Mouse (Mus musculus) retina, postnatal 1 day (tissue): ENCODE measurements around the gene Taf9.
A peak's percentile ranks its signal among the peaks of the same experiment; 100 is the strongest.

ENCODE experiments used
- DNase-seq: peaks from one replicate; pipeline ENCODE4 v3.0.0-alpha.2; 2012

The Taf9 gene

GRCm38 (mm10) chr13:100670181-100670741 is 18.9 kb downstream of the Taf9 start:
- no peak for DNase-seq

GRCm38 (mm10) chr13:100675936-100676635 is 24.7 kb downstream of the Taf9 start:
- DNase-seq: no peak

GRCm38 (mm10) chr13:100681615-100682014 is 30.2 kb downstream of the Taf9 start:
- no peak for DNase-seq

DNA sequence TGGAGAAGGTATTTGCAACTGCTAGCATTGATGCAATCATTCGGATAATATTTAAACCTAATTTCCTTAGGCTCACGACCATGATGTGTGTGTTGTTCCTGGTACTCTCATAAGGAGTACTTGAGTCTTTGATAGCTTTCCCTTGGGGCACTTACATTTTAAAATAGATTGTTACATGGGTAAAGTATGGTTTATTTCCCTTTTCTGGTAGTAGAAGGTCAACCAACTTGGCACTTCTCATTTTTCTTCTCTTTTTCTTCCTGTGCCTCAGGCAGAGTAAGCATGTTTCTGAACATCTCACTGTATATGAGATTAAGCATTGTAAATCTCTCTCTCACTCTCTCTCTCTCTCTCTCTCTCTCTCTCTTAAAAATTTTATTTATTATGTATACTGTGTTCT is 31.5 kb downstream of the Taf9 start:
- no peak for DNase-seq

- no peak for DNase-seq
Measured at GRCm38 (mm10) chr13:100684355-100684754, 33.0 kb downstream of the Taf9 start.

DNA sequence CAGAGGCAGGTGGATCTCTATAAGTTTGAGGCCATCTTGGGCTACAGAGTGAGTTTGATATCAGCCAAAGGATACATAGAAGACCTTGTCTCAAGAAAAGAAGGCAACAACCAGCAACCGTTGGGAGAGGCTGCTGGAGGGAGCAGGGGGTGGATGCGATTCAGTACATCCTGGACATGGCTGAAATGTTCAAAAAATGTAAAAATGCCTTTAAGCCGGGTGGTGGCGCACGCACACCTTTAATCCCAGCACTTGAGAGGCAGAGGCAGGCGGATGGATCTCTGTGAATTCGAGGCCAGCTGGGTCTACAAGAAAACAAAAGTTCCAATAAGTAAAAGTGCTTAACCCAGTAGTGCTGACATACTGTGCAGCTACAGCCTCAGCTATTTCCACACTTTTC is 36.1 kb downstream of the Taf9 start:
- DNase-seq: no peak

DNA sequence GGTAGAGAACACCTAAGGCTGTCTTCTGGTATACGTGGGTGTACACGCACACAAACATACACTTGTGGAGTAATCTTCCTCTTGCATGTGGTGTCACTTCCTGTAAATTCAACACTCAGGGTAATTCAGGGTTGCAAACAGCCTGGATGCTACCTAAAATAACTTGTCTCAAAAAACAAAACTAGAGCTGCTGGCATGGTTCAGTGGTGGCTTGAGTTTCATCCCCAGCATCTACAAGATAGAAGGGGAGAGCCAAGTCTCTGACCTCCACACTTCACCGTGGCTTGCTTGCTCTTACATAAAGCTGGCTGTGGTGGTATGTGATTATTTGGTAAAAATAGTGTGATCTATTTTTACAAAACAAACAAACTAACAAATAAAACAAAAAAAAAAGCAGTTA is 46.2 kb downstream of the Taf9 start:
- no peak for DNase-seq

DNA sequence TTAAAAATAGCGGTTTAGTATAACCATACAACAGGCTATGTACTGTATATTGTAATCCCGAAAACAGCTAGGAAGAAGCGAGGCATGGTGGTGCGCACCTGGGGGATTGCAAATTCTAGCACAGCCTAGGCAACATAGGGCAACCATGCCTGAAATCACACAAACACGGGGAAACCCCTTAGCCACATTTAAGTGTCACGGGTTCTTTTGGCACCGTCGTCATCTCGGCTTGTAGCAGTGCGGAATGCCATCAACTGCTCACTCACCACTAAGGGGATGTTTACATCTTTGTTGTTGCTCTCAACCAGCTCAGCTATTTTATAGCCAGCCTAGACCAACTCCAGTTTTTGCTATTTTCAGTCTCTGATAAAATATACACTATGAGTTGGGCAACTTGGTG is 47.5 kb downstream of the Taf9 start:
- no peak for DNase-seq

GRCm38 (mm10) chr13:100703468-100703867 is 52.1 kb downstream of the Taf9 start:
- DNase-seq: peak; percentile 5
